Mouse (Mus musculus) stomach, postnatal 0 days (tissue): ENCODE results near the gene Catsper1. TPM values are rescaled to one million over a fixed set of nuclear protein-coding genes. Genes with fewer than 3 reads are reported as not detected.

ENCODE experiments used
- ATAC-seq: fragments of 200-750 bp; cut with Nextera tagmentation; 2 replicates; pipeline ENCODE4 v1.8.0; 2017; ENCODE audit not compliant: low FRiP score, low TSS enrichment
- DNase-seq: peaks from one replicate; pipeline ENCODE4 v3.0.0-alpha.2; 2016; ENCODE audit warnings: low spot score
- H3K27ac ChIP-seq: fragments of 300-500 bp; sonication (generic); replicated peaks from 2 replicates; pipeline ENCODE4 v1.5.1; 2014; ENCODE audit warnings: mild to moderate bottlenecking, control low read depth
- H3K27me3 ChIP-seq: fragments of 300-500 bp; sonication (generic); 2 replicates; pipeline ENCODE4 v1.6.1; 2014; ENCODE audit warnings: low read length; ENCODE audit not compliant: control insufficient read depth, insufficient read depth
- H3K36me3 ChIP-seq: fragments of 300-500 bp; sonication (generic); 2 replicates; pipeline ENCODE4 v1.6.1; 2014; ENCODE audit warnings: low read length, mixed read lengths; ENCODE audit not compliant: control insufficient read depth, insufficient read depth
- H3K4me1 ChIP-seq: fragments of 300-500 bp; sonication (generic); replicated peaks from 2 replicates; pipeline ENCODE4 v1.6.1; 2014; ENCODE audit warnings: antibody characterized with exemption; ENCODE audit not compliant: control insufficient read depth, insufficient read depth
- H3K4me2 ChIP-seq: fragments of 300-500 bp; sonication (generic); replicated peaks from 2 replicates; pipeline ENCODE4 v1.6.1; 2014; ENCODE audit warnings: low read depth, mild to moderate bottlenecking, control low read depth, moderate library complexity
- H3K4me3 ChIP-seq: fragments of 300-500 bp; sonication (generic); 2 replicates; pipeline ENCODE4 v1.5.1; 2014; ENCODE audit warnings: low read depth, low read length, control low read depth
- H3K9ac ChIP-seq: fragments of 300-500 bp; sonication (generic); 2 replicates; pipeline ENCODE4 v1.6.1; 2014; ENCODE audit warnings: mild to moderate bottlenecking, low read length, control low read depth, mixed read lengths
- H3K9me3 ChIP-seq: fragments of 300-500 bp; sonication (generic); 2 replicates; pipeline ENCODE4 v1.6.1; 2016; ENCODE audit warnings: low read length; ENCODE audit not compliant: control insufficient read depth
- CTCF ChIP-seq: IDR thresholded peaks from 2 replicates; pipeline ENCODE4 v1.5.1; 2016; ENCODE audit warnings: antibody characterized with exemption, low read depth, mild to moderate bottlenecking, moderate library complexity
- EP300 ChIP-seq: optimal IDR thresholded peaks from 2 replicates; pipeline ENCODE3; 2016; ENCODE audit warnings: antibody characterized with exemption
- WGBS: fragments of 180-500 bp; shearing (Covaris S2); extraction: QIAGEN DNeasy Blood & Tissue Kit; methylation state at CpG from one replicate; pipeline ENCODE4 v1.1.7; 2014; 5-methylcytosine and 5-hydroxymethylcytosine counted together
- polyA plus RNA-seq: library from polyadenylated mRNA; unstranded; fragments of >200 nt; fragmentation: Nextera tagmentation; extraction: Ambion mirVana; gene quantifications from 2 replicates; pipeline ENCODE4 v1.2.1, GENCODE M21; 2015

The Catsper1 gene
- polyA plus RNA-seq, 1 experiment from 2014 or later: not detected

DNA sequence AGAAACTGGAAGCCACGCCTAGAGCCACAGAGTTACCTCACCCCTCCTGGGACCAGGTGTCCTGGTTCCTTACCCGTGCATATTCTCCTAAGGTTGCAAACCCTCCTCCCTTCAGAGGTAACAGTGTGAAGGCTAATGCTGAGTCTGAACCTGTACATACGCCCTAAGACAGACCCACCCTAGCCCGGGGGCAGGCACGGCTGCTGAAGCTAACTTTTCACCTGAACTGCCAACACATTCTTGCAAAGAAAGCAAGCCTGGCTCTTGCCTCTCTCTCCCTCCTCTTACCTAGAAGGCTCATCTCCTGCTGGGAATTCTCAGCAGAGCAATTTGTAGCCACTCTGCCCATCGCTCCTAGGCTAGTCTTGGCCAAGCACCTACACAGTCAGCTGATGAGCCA is 35.0 kb upstream of the Catsper1 start:
- WGBS: 66% methylated on average over 6 of the region's 6 CpGs
- Histone ChIP-seq H3K9ac (no peak overlapping the region), H3K4me2 (no peak overlapping the region), H3K4me3 (no peak overlapping the region), H3K27ac (no peak overlapping the region), H3K36me3 (no peaks in the 10 kb centered on the region), H3K27me3 (no peaks in the 10 kb centered on the region), H3K4me1 (no peaks in the 10 kb centered on the region), H3K9me3 (no peaks in the 10 kb centered on the region)
- TF ChIP-seq EP300: no peak
- TF ChIP-seq CTCF: no peak
- ATAC-seq (no peak), DNase-seq (no peak)

DNA sequence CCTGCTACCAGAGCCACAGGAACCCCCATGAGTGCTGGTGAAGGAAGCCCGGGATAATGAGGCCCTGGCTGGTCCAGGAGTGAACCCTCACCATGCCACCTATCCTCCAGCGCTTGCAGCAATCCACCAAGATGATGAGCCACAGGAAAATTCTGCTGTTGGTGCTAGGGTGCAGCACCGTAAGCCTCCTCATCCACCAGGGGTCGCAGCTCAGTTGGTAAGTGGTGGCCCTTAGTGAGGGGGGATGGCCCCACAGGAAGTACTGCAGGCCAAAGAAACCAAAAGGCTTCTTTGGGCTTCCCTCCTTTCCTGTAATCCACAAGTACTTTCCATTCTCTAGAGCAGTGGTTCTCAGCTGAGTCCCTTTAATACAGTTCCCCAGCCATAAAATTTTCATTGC is 33.1 kb upstream of the Catsper1 start:
- H3K4me2 ChIP-seq: no peak overlapping the region
- H3K4me3 ChIP-seq: no peak overlapping the region
- H3K36me3 ChIP-seq: no peaks in the 10 kb centered on the region
- no peaks in the 10 kb centered on the region for H3K4me1 ChIP-seq
- ATAC-seq (peak; percentile 49; the same call in 1 of the 2 replicates), DNase-seq (peak; percentile 71)
- TF ChIP-seq EP300 (no peak), CTCF (peak; percentile 78)
- no peaks in the 10 kb centered on the region for H3K27me3 ChIP-seq
- WGBS: 19% methylated on average over 4 of the region's 4 CpGs
- no peaks in the 10 kb centered on the region for H3K9me3 ChIP-seq
- no peak overlapping the region for H3K27ac ChIP-seq
- H3K9ac ChIP-seq: no peak overlapping the region

GRCm38 (mm10) chr19:5306279-5306678 is 29.3 kb upstream of the Catsper1 start:
- no peak overlapping the region for H3K4me3 ChIP-seq
- H3K36me3 ChIP-seq: no peaks in the 10 kb centered on the region
- H3K4me2 ChIP-seq: no peak overlapping the region
- no peak overlapping the region for H3K9ac ChIP-seq
- no peak overlapping the region for H3K27ac ChIP-seq
- DNase-seq: no peak
- no peaks in the 10 kb centered on the region for H3K27me3 ChIP-seq
- no peaks in the 10 kb centered on the region for H3K9me3 ChIP-seq
- ATAC-seq: 0 out of 2 replicates have a peak, but pooled peaks have one; percentile 3
- TF ChIP-seq CTCF: peak; percentile 60
- no peak for TF ChIP-seq EP300
- 85% methylated on average over 6 of the region's 6 CpGs for WGBS
- H3K4me1 ChIP-seq: no peaks in the 10 kb centered on the region

DNA sequence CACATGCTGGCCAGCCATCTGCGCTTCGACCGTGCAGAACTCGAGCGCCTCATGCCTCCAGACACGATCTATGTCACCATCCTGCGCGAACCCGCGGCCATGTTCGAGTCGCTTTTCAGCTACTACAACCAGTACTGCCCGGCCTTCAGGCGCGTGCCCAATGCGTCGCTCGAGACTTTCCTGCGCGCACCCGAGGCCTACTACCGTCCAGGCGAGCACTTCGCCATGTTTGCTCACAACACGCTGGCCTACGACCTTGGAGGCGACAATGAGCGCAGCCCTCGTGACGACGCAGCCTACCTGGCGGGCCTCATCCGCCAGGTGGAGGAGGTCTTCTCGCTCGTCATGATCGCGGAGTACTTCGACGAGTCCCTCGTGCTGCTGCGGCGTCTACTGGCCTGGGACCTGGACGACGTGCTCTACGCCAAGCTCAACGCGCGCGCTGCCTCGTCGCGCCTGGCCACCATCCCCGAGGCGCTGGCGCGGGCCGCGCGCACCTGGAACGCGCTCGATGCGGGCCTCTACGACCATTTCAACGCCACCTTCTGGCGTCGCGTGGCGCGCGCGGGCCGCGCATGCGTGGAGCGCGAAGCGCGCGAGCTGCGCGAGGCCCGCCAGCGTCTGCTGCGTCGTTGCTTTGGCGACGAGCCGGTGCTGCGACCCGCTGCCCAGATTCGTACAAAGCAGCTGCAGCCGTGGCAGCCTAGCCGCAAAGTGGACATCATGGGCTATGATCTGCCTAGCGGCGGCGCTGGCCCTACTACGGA is 28.4 kb upstream of the Catsper1 start:
- H3K9ac ChIP-seq: no peak overlapping the region
- ATAC-seq (peak; percentile 33; the same call in 1 of the 2 replicates), DNase-seq (peak; percentile 31)
- peak overlapping the region; percentile 47 for H3K4me2 ChIP-seq
- no peak overlapping the region for H3K27ac ChIP-seq
- H3K36me3 ChIP-seq: no peaks in the 10 kb centered on the region
- H3K4me3 ChIP-seq: peak overlapping the region; percentile 26
- 48% methylated on average over 91 of the region's 98 CpGs for WGBS
- no peaks in the 10 kb centered on the region for H3K27me3 ChIP-seq
- no peaks in the 10 kb centered on the region for H3K9me3 ChIP-seq
- no peak for TF ChIP-seq CTCF
- no peak for TF ChIP-seq EP300
- no peaks in the 10 kb centered on the region for H3K4me1 ChIP-seq

- Histone ChIP-seq H3K9me3 (no peaks in the 10 kb centered on the region), H3K4me2 (no peak overlapping the region), H3K4me1 (no peaks in the 10 kb centered on the region), H3K9ac (no peak overlapping the region), H3K27me3 (no peaks in the 10 kb centered on the region), H3K27ac (no peak overlapping the region), H3K4me3 (no peak overlapping the region), H3K36me3 (no peaks in the 10 kb centered on the region)
- no peak for DNase-seq
- WGBS: 83% methylated on average over 7 of the region's 7 CpGs
- no peak for ATAC-seq
- TF ChIP-seq EP300: no peak
- no peak for TF ChIP-seq CTCF
These were observed 26.5 kb upstream of the Catsper1 start for GRCm38 (mm10) chr19:5309025-5309424.

- H3K4me1 ChIP-seq: no peaks in the 10 kb centered on the region
- TF ChIP-seq CTCF (no peak), EP300 (no peak)
- 84% methylated on average over 8 of the region's 8 CpGs for WGBS
- H3K9me3 ChIP-seq: no peaks in the 10 kb centered on the region
- no peak overlapping the region for H3K27ac ChIP-seq
- no peak overlapping the region for H3K4me3 ChIP-seq
- no peaks in the 10 kb centered on the region for H3K36me3 ChIP-seq
- DNase-seq (no peak), ATAC-seq (no peak)
- H3K9ac ChIP-seq: no peak overlapping the region
- H3K4me2 ChIP-seq: no peak overlapping the region
- no peaks in the 10 kb centered on the region for H3K27me3 ChIP-seq
These were observed 22.4 kb upstream of the Catsper1 start for GRCm38 (mm10) chr19:5313189-5313588.
